Comparison of ENCODE assay signal across 8 mouse cellular contexts in genomic region chr15:77815867-77816600, GRCm38 (mm10). TPM values are rescaled to one million over a fixed set of nuclear protein-coding genes. Genes with fewer than 3 reads are reported as not detected.
DNase-seq lines count a peak whose midpoint lies in the region; ATAC-seq and TF ChIP-seq lines count a peak whose summit lies in the region.

No protein-coding gene starts in this region.

- peaks cover 48% of the 10 kb centered on the region for H3K4me1 ChIP-seq in liver, adult 2 months (ENCODE audit: control insufficient read depth, insufficient read depth, low read length)
- H3K4me1 ChIP-seq in brown adipose tissue, adult 24 weeks (ENCODE audit: control insufficient read depth, insufficient read depth, insufficient read length, low read length): peaks cover 76% of the 10 kb centered on the region
- H3K4me1 ChIP-seq in heart, adult 2 months (ENCODE audit: control insufficient read depth, insufficient read depth, low read length): peaks cover 68% of the 10 kb centered on the region

- ATAC-seq in megakaryocyte-erythroid progenitor cell, adult 5-6 weeks (replicated peaks; ENCODE audit: low FRiP score, low TSS enrichment, poor library complexity, severe bottlenecking): peak; percentile 32; the same call in 1 of the 2 replicates

- H3K36me3 ChIP-seq in liver, adult 2 months (ENCODE audit: control insufficient read depth, insufficient read depth, low read length): peaks cover 17% of the 10 kb centered on the region
- peaks cover 34% of the 10 kb centered on the region for H3K36me3 ChIP-seq in heart, adult 2 months (ENCODE audit: control insufficient read depth, insufficient read depth, low read length)

- H3K27me3 ChIP-seq in liver, adult 2 months (ENCODE audit: control insufficient read depth, insufficient read depth, low read length): no peaks in the 10 kb centered on the region
- no peaks in the 10 kb centered on the region for H3K27me3 ChIP-seq in heart, adult 2 months (ENCODE audit: control insufficient read depth, insufficient read depth, low read length)

- peak; percentile 60 for DNase-seq in liver, adult 2 months (ENCODE audit: extremely low read depth, low read depth, low spot score)
- no peak for DNase-seq in liver
- peak; percentile 67 to 78 for DNase-seq in heart, adult 2 months
- DNase-seq in kidney, postnatal 14 days: peak; percentile 71
- DNase-seq in spleen, postnatal 14 days (ENCODE audit: low spot score in 2 of 2): no peak
- no peak for DNase-seq in layer of hippocampus, adult 8-10 months (ENCODE audit: low spot score in 2 of 2)

- no peak for TF ChIP-seq POLR2A in liver, adult 2 months (IDR thresholded peaks at IDR 0.05; ENCODE audit: extremely low read depth, insufficient read depth, low read length)
- TF ChIP-seq POLR2A in heart, adult 2 months (IDR thresholded peaks at IDR 0.05; ENCODE audit: insufficient read depth, low read depth, low read length): no peak; the same call in 1 of the 2 replicates

- H3K27ac ChIP-seq in liver, adult 2 months (replicated peaks; ENCODE audit: insufficient read depth, low read depth, low read length): peak overlapping the region; percentile 45
- peak overlapping the region; percentile 98 for H3K27ac ChIP-seq in brown adipose tissue, adult 24 weeks (replicated peaks; ENCODE audit: low read depth, low read length)
- peak overlapping the region; percentile 91 for H3K27ac ChIP-seq in heart, adult 2 months

- WGBS in liver, adult 2 months: 14% methylated on average over 17 of the region's 17 CpGs
- WGBS in heart, adult 2 months: 6% methylated on average over 17 of the region's 17 CpGs

- H3K79me2 ChIP-seq in liver, adult 2 months (ENCODE audit: control insufficient read depth, insufficient read depth, low read length): peaks cover 68% of the 10 kb centered on the region
- peaks cover 16% of the 10 kb centered on the region for H3K79me2 ChIP-seq in heart, adult 2 months (replicated peaks; ENCODE audit: control insufficient read depth, insufficient read depth, low read length)

- TF ChIP-seq CTCF in liver, adult 2 months (IDR thresholded peaks at IDR 0.05; ENCODE audit: low read depth, low read length): no peak
- no peak for TF ChIP-seq CTCF in heart, adult 2 months (IDR thresholded peaks at IDR 0.05)

- peak overlapping the region; percentile 6; the same call in 1 of the 2 replicates for H3K9ac ChIP-seq in liver, adult 2 months (ENCODE audit: low read depth, low read length)
- peak overlapping the region; percentile 62 for H3K9ac ChIP-seq in heart, adult 2 months (ENCODE audit: low read depth, low read length)

- intact Hi-C loops in heart, adult 2 months (cut with DNase I): loop anchor here (2.0 kb wide), 1 partner anchor 17 kb away; no protein-coding TSS in a partner anchor

- no peak for TF ChIP-seq EP300 in heart, adult 2 months (IDR thresholded peaks at IDR 0.05; ENCODE audit: insufficient read depth, low read depth, low read length)

- H3K4me3 ChIP-seq in liver, adult 2 months (ENCODE audit: insufficient read depth, low read depth, low read length): no peak overlapping the region
- peak overlapping the region; percentile 16; the same call in 1 of the 2 replicates for H3K4me3 ChIP-seq in brown adipose tissue, adult 24 weeks (ENCODE audit: insufficient read depth, low read depth, low read length)
- H3K4me3 ChIP-seq in heart, adult 2 months: peak overlapping the region; percentile 20

RNA-seq across cellular contexts. Expression of gene Myh9, which starts 25.9 kb away (rescaled TPM):
- 54.4 and 69.5 TPM in 2 replicates for total RNA-seq in liver, adult 2 months (2014; rRNA removed)
- 22.5 and 24.1 TPM in 2 replicates for polyA plus RNA-seq in liver, adult 2 months (2012; rRNA removed)
- polyA plus RNA-seq in brown adipose tissue, adult 24 weeks (2012; ENCODE audit: insufficient read depth, insufficient read length, missing spikeins): 36.0 and 59.3 TPM in 2 replicates
- total RNA-seq in heart, adult 2 months (2021): 100 to 1,000 TPM in 1 of 2 experiments, 10 to 100 TPM in 1; 88.3 to 111 TPM
- 30.4 and 46.8 TPM in 2 replicates for polyA plus RNA-seq in heart, adult 2 months (2012; rRNA removed)
- 98.3 and 144 TPM in 2 replicates for total RNA-seq in megakaryocyte-erythroid progenitor cell, adult 5-6 weeks (2014; fragmentation: Nextera tagmentation)
- 195 and 198 TPM in 2 replicates for total RNA-seq in megakaryocyte-erythroid progenitor cell, adult 5-6 weeks (2017)
- total RNA-seq in layer of hippocampus, adult 8-10 months (2022): 100 to 1,000 TPM in 3 of 4 experiments, 10 to 100 TPM in 1; 89.0 to 116 (median 104) TPM

RNA-seq across cellular contexts. Expression of gene Apol8, which starts 59.2 kb away (rescaled TPM):
- total RNA-seq in liver, adult 2 months (2014; rRNA removed): 0.09 TPM in 1 of 2 replicates, not detected in the other
- not detected in 2 replicates for polyA plus RNA-seq in liver, adult 2 months (2012; rRNA removed)
- not detected in 2 replicates for polyA plus RNA-seq in brown adipose tissue, adult 24 weeks (2012; ENCODE audit: insufficient read depth, insufficient read length, missing spikeins)
- under 1 TPM in 1 of 2 experiments, not detected in 1; 0.55 TPM for total RNA-seq in heart, adult 2 months (2021)
- polyA plus RNA-seq in heart, adult 2 months (2012; rRNA removed): 0.06 TPM in 1 of 2 replicates, not detected in the other
- 3.8 and 5.5 TPM in 2 replicates for total RNA-seq in megakaryocyte-erythroid progenitor cell, adult 5-6 weeks (2014; fragmentation: Nextera tagmentation)
- 1.4 and 1.6 TPM in 2 replicates for total RNA-seq in megakaryocyte-erythroid progenitor cell, adult 5-6 weeks (2017)
- 10 to 100 TPM in 2 of 4 experiments, 1 to 10 TPM in 2; 6.3 to 14.1 (median 9.1) TPM for total RNA-seq in layer of hippocampus, adult 8-10 months (2022)

Comparison
In these comparisons a context has a peak if more than half of its experiments do, and no peak if none do; other contexts are left out.
1. DNase-seq: peak in liver, adult 2 months (single experiment), heart, adult 2 months (2 of 2) and kidney, postnatal 14 days (single experiment); none in liver (single experiment), spleen, postnatal 14 days (0 of 2) and layer of hippocampus, adult 8-10 months (0 of 2).
2. H3K27ac ChIP-seq: peak in every context shown above with its lines; median percentile 98 in brown adipose tissue, adult 24 weeks; 91 in heart, adult 2 months; 45 in liver, adult 2 months.